Mouse (Mus musculus) liver, embryonic 14.5 days (tissue): ENCODE results near the gene a.
A peak's percentile ranks its signal among the peaks of the same experiment; 100 is the strongest.

ENCODE experiments used
- CTCF ChIP-seq: IDR thresholded peaks from 2 replicates; pipeline ENCODE4 v1.5.1; 2016; ENCODE audit warnings: antibody characterized with exemption, low read depth, control low read depth
- EP300 ChIP-seq: IDR thresholded peaks from 2 replicates; pipeline ENCODE4 v1.6.1; 2016; ENCODE audit warnings: antibody characterized with exemption, low read depth

GRCm38 (mm10) chr2:154786187-154786586 is 5.0 kb upstream of the a start:
- TF ChIP-seq CTCF (no peak), EP300 (peak; percentile 89)
